In the genomic region with DNA sequence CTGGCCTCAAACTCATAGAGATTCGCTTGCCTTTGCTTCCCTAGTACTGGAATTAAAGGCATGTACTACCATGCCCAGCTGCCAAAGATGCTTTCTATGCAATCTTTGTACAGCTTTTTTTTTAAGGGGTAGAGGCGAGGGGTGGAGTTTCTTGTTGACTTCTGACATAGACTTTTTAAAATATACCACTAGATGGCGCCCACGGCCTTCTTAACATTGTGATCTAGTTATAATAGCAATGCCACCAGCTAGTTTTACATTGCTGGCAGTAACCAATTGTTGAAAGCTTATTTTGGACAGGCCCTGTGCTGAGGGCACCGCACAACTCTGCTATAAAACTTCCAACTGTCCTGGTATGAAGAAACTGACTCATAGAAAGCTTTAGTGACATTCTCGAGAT, we compare ENCODE assay signal across 9 mouse cellular contexts. TPM values are rescaled to one million over a fixed set of nuclear protein-coding genes. Genes with fewer than 3 reads are reported as not detected.
DNase-seq lines count a peak whose midpoint lies in the region; ATAC-seq and TF ChIP-seq lines count a peak whose summit lies in the region.
"Had no signal": no experiment of that assay in that cellular context is flagged by ENCODE, and none has a peak within 500 bp of the region (broad histone marks: within the 10 kb centered on the region; RNA-seq: fewer than 3 reads in every experiment).

No protein-coding gene starts in this region.

- no peaks in the 10 kb centered on the region for H3K9me3 ChIP-seq in hindbrain, embryonic 14.5 days (ENCODE audit: control insufficient read depth, low read length)
- H3K9me3 ChIP-seq in midbrain, embryonic 16.5 days (replicated peaks; ENCODE audit: control insufficient read depth, low read length, poor library complexity, severe bottlenecking) = no peaks in the 10 kb centered on the region

- peaks cover 8% of the 10 kb centered on the region for H3K4me1 ChIP-seq in thymus, adult 2 months (replicated peaks; ENCODE audit: control insufficient read depth, insufficient read depth, low read length)
- no peaks in the 10 kb centered on the region for H3K4me1 ChIP-seq in hindbrain, embryonic 14.5 days (replicated peaks; ENCODE audit: control insufficient read depth, insufficient read depth, low read length)
- H3K4me1 ChIP-seq in midbrain, embryonic 16.5 days (ENCODE audit: control insufficient read depth, insufficient read depth, low read length) = no peaks in the 10 kb centered on the region

- intact Hi-C loops in left cerebral cortex, postnatal 14 days (cut with DNase I) = loop anchor here (2.0 to 10.0 kb wide), 8 partner anchors 41 to 531 kb away; a partner anchor contains a TSS

- no peak overlapping the region for H3K4me3 ChIP-seq in thymus, adult 2 months (ENCODE audit: control insufficient read depth, insufficient read depth, low read length)
- no peak overlapping the region for H3K4me3 ChIP-seq in hindbrain, embryonic 14.5 days (replicated peaks; ENCODE audit: low read length)
- no peak overlapping the region for H3K4me3 ChIP-seq in midbrain, embryonic 16.5 days (ENCODE audit: low read depth, low read length)

- no peaks in the 10 kb centered on the region for H3K27me3 ChIP-seq in thymus, adult 2 months (ENCODE audit: control insufficient read depth, insufficient read depth, low read length)
- H3K27me3 ChIP-seq in hindbrain, embryonic 14.5 days (ENCODE audit: control insufficient read depth, insufficient read depth, low read length) = no peaks in the 10 kb centered on the region
- H3K27me3 ChIP-seq in midbrain, embryonic 16.5 days (ENCODE audit: control insufficient read depth, insufficient read depth, low read depth, low read length) = no peaks in the 10 kb centered on the region

- no peak overlapping the region for H3K4me2 ChIP-seq in hindbrain, embryonic 14.5 days (replicated peaks)
- no peak overlapping the region for H3K4me2 ChIP-seq in midbrain, embryonic 16.5 days (ENCODE audit: low read length)

- no peak for TF ChIP-seq POLR2A in thymus, adult 2 months (IDR thresholded peaks at IDR 0.05; ENCODE audit: control insufficient read depth, extremely low read depth, insufficient read depth, low read length, poor library complexity)

- H3K9ac ChIP-seq in hindbrain, embryonic 14.5 days = no peak overlapping the region
- no peak overlapping the region for H3K9ac ChIP-seq in midbrain, embryonic 16.5 days (ENCODE audit: low read depth, low read length)

- H3K36me3 ChIP-seq in thymus, adult 2 months (ENCODE audit: control insufficient read depth, insufficient read depth, low read length) = peaks cover 25% of the 10 kb centered on the region
- no peaks in the 10 kb centered on the region; the same call in 1 of the 2 replicates for H3K36me3 ChIP-seq in hindbrain, embryonic 14.5 days (replicated peaks; ENCODE audit: control insufficient read depth, insufficient read depth)
- no peaks in the 10 kb centered on the region; the same call in 1 of the 2 replicates for H3K36me3 ChIP-seq in midbrain, embryonic 16.5 days (ENCODE audit: control insufficient read depth, insufficient read depth, low read length)

- 17% methylated on average over 6 of the region's 6 CpGs for WGBS in thymus, adult 2 months
- 17% methylated on average over 6 of the region's 6 CpGs for WGBS in hindbrain, embryonic 14.5 days
- 20% methylated on average over 6 of the region's 6 CpGs for whole genome bisulfite sequencing in midbrain, embryonic 16.5 days

- DNase-seq in thymus, adult 2 months = peak; percentile 72
- DNase-seq in thymus, adult 18-20 months = no peak
- peak; percentile 83 for DNase-seq in brain, adult 2 months (ENCODE audit: low read depth, low spot score)
- DNase-seq in hindbrain, embryonic 14.5 days (ENCODE audit: low spot score) = peak; percentile 94
- DNase-seq in left cerebral cortex, postnatal 14 days (ENCODE audit: low spot score in 2 of 2) = peak; percentile 74 to 75
- peak; percentile 71 for DNase-seq in thymus, postnatal 25 days

- ATAC-seq in erythroblast, adult 5-6 weeks (replicated peaks; ENCODE audit: low FRiP score, poor library complexity, severe bottlenecking) = peak; percentile 73; the same call in 1 of the 2 replicates
- peak; percentile 78; the same call in 1 of the 2 replicates for ATAC-seq in hindbrain, embryonic 14.5 days (ENCODE audit: low FRiP score)
- peak; percentile 79 for ATAC-seq in midbrain, embryonic 16.5 days

- no peak overlapping the region for H3K27ac ChIP-seq in thymus, adult 2 months (ENCODE audit: control insufficient read depth, insufficient read depth, low read length)
- no peak overlapping the region for H3K27ac ChIP-seq in hindbrain, embryonic 14.5 days
- no peak overlapping the region for H3K27ac ChIP-seq in midbrain, embryonic 16.5 days (ENCODE audit: low read length)

- TF ChIP-seq CTCF in thymus, adult 2 months (IDR thresholded peaks at IDR 0.05; ENCODE audit: borderline replicate concordance, control insufficient read depth, extremely low read depth, insufficient read depth, low read length, poor library complexity) = no peak

RNA-seq across cellular contexts. Expression of a gene that starts 11.3 kb away (rescaled TPM):
- 113 and 117 TPM in 2 replicates for polyA plus RNA-seq in thymus, adult 2 months (2012; rRNA removed)
- 0.63 TPM in 1 of 2 replicates, not detected in the other for total RNA-seq in erythroblast, adult 5-6 weeks (2015; ENCODE audit: low replicate concordance)
- total RNA-seq in erythroblast, adult 5-6 weeks (2017; ENCODE audit: low replicate concordance) = 2.0 TPM in 1 of 2 replicates, not detected in the other
- 19.5 and 22.2 TPM in 2 replicates for polyA plus RNA-seq in hindbrain, embryonic 14.5 days (2014; fragmentation: Nextera tagmentation; extraction: Ambion mirVana)
- total RNA-seq in left cerebral cortex, postnatal 14 days (2021) = 10 to 100 TPM; 14.9 to 26.5 TPM
- 11.9 and 12.5 TPM in 2 replicates for polyA plus RNA-seq in midbrain, embryonic 16.5 days (2015; fragmentation: Nextera tagmentation; extraction: Ambion mirVana)

RNA-seq across cellular contexts. Expression of a gene that starts 46.4 kb away (rescaled TPM):
- 12.1 and 14.3 TPM in 2 replicates for polyA plus RNA-seq in thymus, adult 2 months (2012; rRNA removed)
- 7.3 and 10.2 TPM in 2 replicates for total RNA-seq in erythroblast, adult 5-6 weeks (2015; ENCODE audit: low replicate concordance)
- total RNA-seq in erythroblast, adult 5-6 weeks (2017; ENCODE audit: low replicate concordance) = 2.4 and 6.8 TPM in 2 replicates
- polyA plus RNA-seq in hindbrain, embryonic 14.5 days (2014; fragmentation: Nextera tagmentation; extraction: Ambion mirVana) = 1.3 and 1.5 TPM in 2 replicates
- 1 to 10 TPM in 1 of 2 experiments, under 1 TPM in 1; 0.40 to 1.8 TPM for total RNA-seq in left cerebral cortex, postnatal 14 days (2021)
- 0.60 and 1.5 TPM in 2 replicates for polyA plus RNA-seq in midbrain, embryonic 16.5 days (2015; fragmentation: Nextera tagmentation; extraction: Ambion mirVana)
- polyA plus RNA-seq: testis, adult 2 months had no signal

RNA-seq across cellular contexts. Expression of a gene that starts 52.0 kb away (rescaled TPM):
- 33.0 and 34.0 TPM in 2 replicates for polyA plus RNA-seq in thymus, adult 2 months (2012; rRNA removed)
- 8.6 and 12.5 TPM in 2 replicates for total RNA-seq in erythroblast, adult 5-6 weeks (2015; ENCODE audit: low replicate concordance)
- total RNA-seq in erythroblast, adult 5-6 weeks (2017; ENCODE audit: low replicate concordance) = 2.9 and 9.8 TPM in 2 replicates
- 18.6 and 26.9 TPM in 2 replicates for polyA plus RNA-seq in hindbrain, embryonic 14.5 days (2014; fragmentation: Nextera tagmentation; extraction: Ambion mirVana)
- total RNA-seq in left cerebral cortex, postnatal 14 days (2021) = 10 to 100 TPM; 17.6 to 20.2 TPM
- 21.0 and 22.8 TPM in 2 replicates for polyA plus RNA-seq in midbrain, embryonic 16.5 days (2015; fragmentation: Nextera tagmentation; extraction: Ambion mirVana)

Comparison
In these comparisons a context has a peak if more than half of its experiments do, and no peak if none do; other contexts are left out.
1. DNase-seq: peak in thymus, adult 2 months (single experiment), brain, adult 2 months (single experiment), hindbrain, embryonic 14.5 days (single experiment), left cerebral cortex, postnatal 14 days (2 of 2) and thymus, postnatal 25 days (single experiment); none in thymus, adult 18-20 months (0 of 2).
2. Peak in every context shown above with its lines, with median percentiles within 50 percentile points of each other: ATAC-seq.